In the genomic region with DNA sequence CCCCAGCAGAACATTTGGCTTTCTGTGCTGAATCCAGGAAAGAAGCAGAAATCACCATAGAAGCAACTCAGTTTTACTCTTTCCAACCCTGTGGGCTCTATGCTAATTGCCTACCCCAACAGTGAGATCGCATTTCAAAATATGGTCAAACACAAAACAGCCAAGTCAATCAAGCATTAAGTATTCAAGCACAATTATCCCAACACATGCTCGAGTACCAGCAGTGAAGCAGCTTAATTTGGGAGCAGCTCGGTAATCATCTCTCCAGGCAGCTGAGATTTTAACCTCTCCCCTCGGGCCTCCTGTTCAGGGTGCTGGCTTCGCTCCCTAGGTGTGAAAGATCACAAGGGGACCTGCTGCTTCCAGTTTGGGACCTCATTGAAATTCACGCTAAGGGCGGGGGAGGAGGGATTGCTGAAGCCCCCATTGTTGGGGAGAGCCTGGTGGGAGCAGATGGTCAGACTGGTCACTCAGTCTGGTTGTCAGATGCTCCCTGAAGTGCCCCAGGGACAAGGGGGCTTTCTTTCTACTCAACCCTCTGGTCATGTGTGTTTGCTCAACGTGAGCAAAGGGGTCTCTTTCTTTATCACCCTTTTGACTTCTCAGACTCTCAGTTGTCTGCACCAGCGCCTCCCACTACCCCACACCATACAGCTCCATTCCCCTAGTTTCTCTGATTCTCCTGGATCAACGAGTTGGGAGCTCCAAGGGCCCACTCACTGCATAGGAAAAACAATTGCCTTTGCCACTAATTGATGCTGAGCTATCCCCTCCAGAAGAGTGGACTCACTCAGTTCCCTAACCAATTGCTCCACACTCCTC, we compare ENCODE assay signal across 15 mouse cellular contexts.
A peak's percentile ranks its signal among the peaks of the same experiment; 100 is the strongest.
DNase-seq lines count a peak whose midpoint lies in the region; ATAC-seq and TF ChIP-seq lines count a peak whose summit lies in the region.
"Had no signal": no experiment of that assay in that cellular context is flagged by ENCODE, and none has a peak within 500 bp of the region (broad histone marks: within the 10 kb centered on the region; RNA-seq: fewer than 3 reads in every experiment).

No protein-coding gene starts in this region.

- no peak for ATAC-seq in cerebellum, adult (ENCODE audit: insufficient number of reproducible peaks, low FRiP score, low TSS enrichment)
- peak; percentile 90 for ATAC-seq in forebrain, embryonic 13.5 days
- peak; percentile 82 for ATAC-seq in hindbrain, postnatal 0 days
- peak; percentile 61 for ATAC-seq in neural tube, embryonic 13.5 days (ENCODE audit: low read depth)

- H3K36me3 ChIP-seq in forebrain, embryonic 13.5 days (ENCODE audit: poor library complexity, severe bottlenecking): no peaks in the 10 kb centered on the region
- H3K36me3 ChIP-seq in hindbrain, postnatal 0 days (ENCODE audit: insufficient read depth, low read length): no peaks in the 10 kb centered on the region
- H3K36me3 ChIP-seq in neural tube, embryonic 13.5 days: no peaks in the 10 kb centered on the region
- H3K36me3 ChIP-seq: limb, embryonic 13.5 days had no signal

- no peaks in the 10 kb centered on the region for H3K9me3 ChIP-seq in forebrain, embryonic 13.5 days (replicated peaks)
- no peaks in the 10 kb centered on the region for H3K9me3 ChIP-seq in hindbrain, postnatal 0 days (ENCODE audit: low read length)
- H3K9me3 ChIP-seq in neural tube, embryonic 13.5 days: no peaks in the 10 kb centered on the region
- H3K9me3 ChIP-seq: limb, embryonic 13.5 days had no signal

- TF ChIP-seq CTCF in hindbrain, postnatal 0 days (IDR thresholded peaks at IDR 0.05; ENCODE audit: low read depth): no peak

- H3K27ac ChIP-seq in forebrain, embryonic 13.5 days: peak overlapping the region; percentile 55
- no peak overlapping the region for H3K27ac ChIP-seq in hindbrain, postnatal 0 days
- H3K27ac ChIP-seq in neural tube, embryonic 13.5 days (replicated peaks): no peak overlapping the region
- H3K27ac ChIP-seq: limb, embryonic 13.5 days had no signal

- peak; percentile 67 to 80 for DNase-seq in cerebellum, postnatal 10 days
- DNase-seq in hindbrain, postnatal 0 days (ENCODE audit: low spot score): peak; percentile 68
- no peak for DNase-seq in layer of hippocampus, adult 8-10 months (ENCODE audit: low spot score in 2 of 2)
- no peak for DNase-seq in heart, postnatal 4 days
- DNase-seq in thymus, postnatal 0 days (ENCODE audit: low spot score): no peak
- DNase-seq: adrenal gland, postnatal 36 days; cerebellum, adult 8-10 months; kidney, adult 8-10 months; layer of hippocampus, adult 9-11 months; lung, adult 2 months; thymus, postnatal 14 days had no signal

- no peak overlapping the region for H3K4me3 ChIP-seq in forebrain, embryonic 13.5 days
- H3K4me3 ChIP-seq in hindbrain, postnatal 0 days (ENCODE audit: low read length): no peak overlapping the region
- no peak overlapping the region for H3K4me3 ChIP-seq in neural tube, embryonic 13.5 days
- H3K4me3 ChIP-seq: limb, embryonic 13.5 days had no signal

- no peaks in the 10 kb centered on the region for H3K27me3 ChIP-seq in forebrain, embryonic 13.5 days
- no peaks in the 10 kb centered on the region for H3K27me3 ChIP-seq in hindbrain, postnatal 0 days (ENCODE audit: insufficient read depth, low read length)
- no peaks in the 10 kb centered on the region for H3K27me3 ChIP-seq in neural tube, embryonic 13.5 days
- H3K27me3 ChIP-seq: limb, embryonic 13.5 days had no signal

- 9% methylated on average over 10 of the region's 10 CpGs for WGBS in forebrain, embryonic 13.5 days
- 19% methylated on average over 10 of the region's 10 CpGs for WGBS in hindbrain, postnatal 0 days
- 22% methylated on average over 10 of the region's 10 CpGs for WGBS in neural tube, embryonic 13.5 days

- H3K4me2 ChIP-seq in forebrain, embryonic 13.5 days: peak overlapping the region; percentile 4; the same call in 1 of the 2 replicates
- H3K4me2 ChIP-seq in hindbrain, postnatal 0 days (ENCODE audit: low read depth, low read length): no peak overlapping the region
- H3K4me2 ChIP-seq in neural tube, embryonic 13.5 days: no peak overlapping the region
- H3K4me2 ChIP-seq: limb, embryonic 13.5 days had no signal

- no peak overlapping the region for H3K9ac ChIP-seq in forebrain, embryonic 13.5 days
- no peak overlapping the region for H3K9ac ChIP-seq in hindbrain, postnatal 0 days (replicated peaks; ENCODE audit: low read length)
- no peak overlapping the region for H3K9ac ChIP-seq in neural tube, embryonic 13.5 days
- H3K9ac ChIP-seq: limb, embryonic 13.5 days had no signal

- H3K4me1 ChIP-seq in forebrain, embryonic 13.5 days: peaks cover 16% of the 10 kb centered on the region
- H3K4me1 ChIP-seq in hindbrain, postnatal 0 days (ENCODE audit: insufficient read depth, low read length): no peaks in the 10 kb centered on the region
- peaks cover 9% of the 10 kb centered on the region for H3K4me1 ChIP-seq in neural tube, embryonic 13.5 days (replicated peaks)

Comparison
In these comparisons a context has a peak if more than half of its experiments do, and no peak if none do; other contexts are left out.
1. DNase-seq: peak in cerebellum, postnatal 10 days (2 of 2) and hindbrain, postnatal 0 days (single experiment); none in layer of hippocampus, adult 8-10 months (0 of 2), heart, postnatal 4 days (single experiment) and thymus, postnatal 0 days (single experiment).